Mouse (Mus musculus) liver, postnatal 0 days (tissue): ENCODE results near the gene Uox.

Source experiments
- CTCF ChIP-seq: sonication (generic); IDR thresholded peaks from 2 replicates; pipeline ENCODE4 v1.5.1; 2016; ENCODE audit warnings: antibody characterized with exemption, low read depth
- EP300 ChIP-seq: IDR thresholded peaks from 2 replicates; pipeline ENCODE4 v1.6.1; 2016; ENCODE audit warnings: antibody characterized with exemption, low read depth, mild to moderate bottlenecking

DNA sequence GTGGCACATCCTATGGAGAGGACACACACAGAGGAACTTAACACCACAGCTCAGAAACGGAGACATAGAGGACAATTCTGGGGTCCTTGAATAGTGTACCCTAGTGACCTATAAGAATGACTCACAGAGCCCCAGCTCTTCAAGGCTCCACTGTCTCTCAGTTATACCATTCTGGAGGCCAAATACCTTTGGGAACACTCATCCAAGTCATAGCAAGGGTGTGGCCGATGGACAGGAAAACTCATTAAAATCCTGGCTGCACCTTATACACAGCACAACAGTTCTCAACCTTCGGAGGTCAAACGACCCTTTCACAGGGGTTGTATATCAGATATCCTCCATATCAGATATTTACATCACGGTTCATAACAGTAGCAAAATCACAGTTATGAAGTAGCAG lies 62.3 kb downstream of the Uox start:
- no peak for TF ChIP-seq EP300
- TF ChIP-seq CTCF = no peak
